10 mouse cellular contexts compared by ENCODE assay signal in genomic region chr2:137729871-137730270, GRCm38 (mm10).
A peak's percentile ranks its signal among the peaks of the same experiment; 100 is the strongest.
DNase-seq lines count a peak whose midpoint lies in the region; ATAC-seq and TF ChIP-seq lines count a peak whose summit lies in the region.
"Had no signal": no experiment of that assay in that cellular context is flagged by ENCODE, and none has a peak within 500 bp of the region (broad histone marks: within the 10 kb centered on the region; RNA-seq: fewer than 3 reads in every experiment).

No protein-coding gene starts in this region.

- ATAC-seq in neural tube, embryonic 12.5 days (ENCODE audit: low FRiP score, low read depth), result peak; percentile 77; the same call in 1 of the 2 replicates
- ATAC-seq in neural tube, embryonic 15.5 days (ENCODE audit: low FRiP score), result no peak
- ATAC-seq in forebrain, postnatal 0 days, result no peak
- no peak for ATAC-seq in megakaryocyte progenitor cell, adult 5-6 weeks (replicated peaks; ENCODE audit: poor library complexity)
- ATAC-seq: activated CD4-positive, CD25-positive, alpha-beta regulatory T cell, adult 4 months had no signal

- intact Hi-C loops in left cerebral cortex, postnatal 14 days (cut with DNase I), result loop anchor here (5.0 to 10.0 kb wide), 3 partner anchors 212 to 735 kb away; partner anchors contain the start of gene Jag1

- H3K9ac ChIP-seq in neural tube, embryonic 12.5 days, result no peak overlapping the region
- no peak overlapping the region for H3K9ac ChIP-seq in neural tube, embryonic 15.5 days (replicated peaks)
- H3K9ac ChIP-seq in forebrain, postnatal 0 days, result no peak overlapping the region

- H3K4me3 ChIP-seq in neural tube, embryonic 12.5 days, result no peak overlapping the region
- no peak overlapping the region for H3K4me3 ChIP-seq in neural tube, embryonic 15.5 days (replicated peaks)
- H3K4me3 ChIP-seq in forebrain, postnatal 0 days (ENCODE audit: low read depth, low read length), result no peak overlapping the region

- H3K9me3 ChIP-seq in neural tube, embryonic 12.5 days, result no peaks in the 10 kb centered on the region
- H3K9me3 ChIP-seq in neural tube, embryonic 15.5 days (replicated peaks), result no peaks in the 10 kb centered on the region
- no peaks in the 10 kb centered on the region for H3K9me3 ChIP-seq in forebrain, postnatal 0 days (ENCODE audit: low read length)

- WGBS in neural tube, embryonic 12.5 days, result 59% methylated on average over 6 of the region's 6 CpGs
- 52% methylated on average over 6 of the region's 6 CpGs for WGBS in neural tube, embryonic 15.5 days
- 56% methylated on average over 6 of the region's 6 CpGs for WGBS in forebrain, postnatal 0 days

- H3K27me3 ChIP-seq in neural tube, embryonic 12.5 days (replicated peaks), result no peaks in the 10 kb centered on the region; the same call in 1 of the 2 replicates
- no peaks in the 10 kb centered on the region for H3K27me3 ChIP-seq in neural tube, embryonic 15.5 days (replicated peaks)
- no peaks in the 10 kb centered on the region for H3K27me3 ChIP-seq in forebrain, postnatal 0 days (ENCODE audit: insufficient read depth, low read length)

- H3K4me1 ChIP-seq in neural tube, embryonic 12.5 days, result peaks cover 5% of the 10 kb centered on the region; the same call in 1 of the 2 replicates
- peaks cover 5% of the 10 kb centered on the region; the same call in 1 of the 2 replicates for H3K4me1 ChIP-seq in neural tube, embryonic 15.5 days
- H3K4me1 ChIP-seq in forebrain, postnatal 0 days (ENCODE audit: insufficient read depth), result no peaks in the 10 kb centered on the region

- peak; percentile 17 for DNase-seq in forebrain, postnatal 0 days
- peak; percentile 24 to 63 for DNase-seq in left cerebral cortex, postnatal 14 days (ENCODE audit: low spot score in 2 of 2)
- peak; percentile 31 for DNase-seq in right cerebral cortex, postnatal 14 days
- no peak for DNase-seq in gastrocnemius, postnatal 4 days (ENCODE audit: low spot score in 2 of 2)
- no peak for DNase-seq in kidney, adult 18-20 months
- DNase-seq: heart, postnatal 14 days had no signal

- H3K4me2 ChIP-seq in neural tube, embryonic 12.5 days (replicated peaks), result no peak overlapping the region
- no peak overlapping the region for H3K4me2 ChIP-seq in neural tube, embryonic 15.5 days
- H3K4me2 ChIP-seq in forebrain, postnatal 0 days (ENCODE audit: low read depth), result no peak overlapping the region

- no peaks in the 10 kb centered on the region for H3K36me3 ChIP-seq in neural tube, embryonic 12.5 days
- no peaks in the 10 kb centered on the region for H3K36me3 ChIP-seq in neural tube, embryonic 15.5 days
- H3K36me3 ChIP-seq in forebrain, postnatal 0 days (ENCODE audit: insufficient read depth), result no peaks in the 10 kb centered on the region

- TF ChIP-seq CTCF in forebrain, postnatal 0 days (IDR thresholded peaks at IDR 0.05; ENCODE audit: low read depth), result no peak

- no peak overlapping the region for H3K27ac ChIP-seq in neural tube, embryonic 12.5 days
- H3K27ac ChIP-seq in neural tube, embryonic 15.5 days (replicated peaks), result no peak overlapping the region
- no peak overlapping the region for H3K27ac ChIP-seq in forebrain, postnatal 0 days (ENCODE audit: low read depth, low read length)

Comparison
In these comparisons a context has a peak if more than half of its experiments do, and no peak if none do; other contexts are left out.
1. DNase-seq: peak in forebrain, postnatal 0 days (single experiment), left cerebral cortex, postnatal 14 days (2 of 2) and right cerebral cortex, postnatal 14 days (single experiment); none in gastrocnemius, postnatal 4 days (0 of 2) and kidney, adult 18-20 months (single experiment).